Mouse (Mus musculus) lung, adult 2 months (tissue): Measurements from ENCODE around the gene Lman2.

Experiments
- CTCF ChIP-seq: fragments of 200-500 bp; IDR thresholded peaks from 2 replicates; pipeline ENCODE4 v1.5.1; 2011; ENCODE audit warnings: mild to moderate bottlenecking, low read length, control low read depth; ENCODE audit not compliant: insufficient read depth
- POLR2A ChIP-seq: fragments of 200-500 bp; IDR thresholded peaks from 2 replicates; pipeline ENCODE4 v1.6.1; 2011; ENCODE audit warnings: low read depth, mild to moderate bottlenecking, control low read depth, low read length, borderline replicate concordance; ENCODE audit errors: extremely low read depth

DNA sequence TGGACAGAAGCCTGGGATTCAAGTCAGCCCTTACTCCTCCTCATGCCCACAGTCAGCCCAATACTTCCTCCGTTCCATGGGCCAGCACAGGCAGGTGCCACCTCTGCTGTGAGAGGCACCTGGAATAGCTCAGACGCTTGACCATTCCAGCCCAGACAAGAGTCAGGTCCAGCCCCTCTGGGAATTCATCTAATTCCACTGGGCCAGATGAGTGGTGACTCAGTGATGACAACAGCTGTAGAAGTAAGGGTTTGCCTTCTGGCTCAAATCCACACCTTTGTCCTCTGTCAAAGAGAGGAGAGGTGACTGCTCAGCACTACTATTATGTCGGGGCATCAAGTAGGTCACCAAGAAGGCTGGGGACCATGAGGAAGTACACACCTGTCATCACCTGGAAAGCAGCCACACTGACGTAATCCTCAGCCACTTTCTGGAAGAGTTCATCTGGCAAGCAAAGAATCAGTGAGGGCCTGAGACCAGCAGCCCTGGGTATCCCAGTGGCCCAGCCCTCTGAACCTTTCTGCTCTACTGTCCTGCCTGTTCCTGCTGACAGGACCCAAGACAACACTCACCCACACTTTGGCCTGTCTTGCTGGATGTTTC, 42.6 kb downstream of the Lman2 start, which contains the start of gene Prelid1:
- TF ChIP-seq CTCF (no peak), POLR2A (no peak)
